Mouse (Mus musculus) neural tube, embryonic 13.5 days (tissue): ENCODE data around the gene Trappc1. TPM values are rescaled to one million over a fixed set of nuclear protein-coding genes. Genes with fewer than 3 reads are reported as not detected.
"Not testable (repeated sequence)": the region's sequence is repeated elsewhere in the genome, so short reads cannot be mapped to it uniquely, and the experiment has no call there.

ENCODE experiments used
- ATAC-seq: fragments of 200-750 bp; cut with Nextera tagmentation; 2 replicates; pipeline ENCODE4 v1.8.0; 2017; ENCODE audit warnings: low read depth, mild to moderate bottlenecking, moderate TSS enrichment, moderate library complexity
- H3K27ac ChIP-seq: fragments of 300-500 bp; sonication (generic); replicated peaks from 2 replicates; pipeline ENCODE4 v1.5.1; 2015; ENCODE audit warnings: moderate library complexity, mild to moderate bottlenecking, inconsistent platforms
- H3K27me3 ChIP-seq: fragments of 300-500 bp; sonication (generic); 2 replicates; pipeline ENCODE4 v1.6.1; 2015; ENCODE audit warnings: mild to moderate bottlenecking, inconsistent platforms
- H3K36me3 ChIP-seq: fragments of 300-500 bp; sonication (generic); 2 replicates; pipeline ENCODE4 v1.6.1; 2015; ENCODE audit warnings: mild to moderate bottlenecking, inconsistent platforms
- H3K4me1 ChIP-seq: fragments of 300-500 bp; sonication (generic); replicated peaks from 2 replicates; pipeline ENCODE4 v1.6.1; 2015; ENCODE audit warnings: inconsistent platforms
- H3K4me2 ChIP-seq: fragments of 300-500 bp; sonication (generic); 2 replicates; pipeline ENCODE4 v1.6.1; 2015; ENCODE audit warnings: inconsistent platforms, mild to moderate bottlenecking, moderate library complexity
- H3K4me3 ChIP-seq: fragments of 300-500 bp; sonication (generic); 2 replicates; pipeline ENCODE4 v1.5.1; 2015; ENCODE audit warnings: mild to moderate bottlenecking, inconsistent platforms
- H3K9ac ChIP-seq: fragments of 300-500 bp; sonication (generic); 2 replicates; pipeline ENCODE4 v1.6.1; 2015; ENCODE audit warnings: moderate library complexity, mild to moderate bottlenecking, inconsistent platforms
- H3K9me3 ChIP-seq: fragments of 300-500 bp; sonication (generic); 2 replicates; pipeline ENCODE4 v1.6.1; 2016; ENCODE audit warnings: inconsistent platforms
- WGBS: fragments of 180-500 bp; shearing (Covaris S2); methylation state at CpG from one replicate; pipeline ENCODE4 v1.1.7; 2015; 5-methylcytosine and 5-hydroxymethylcytosine counted together
- polyA plus RNA-seq: library from polyadenylated mRNA; unstranded; fragments of >200 nt; fragmentation: Nextera tagmentation; extraction: Ambion mirVana; gene quantifications from 2 replicates; pipeline ENCODE4 v1.2.1, GENCODE M21; 2015

Trappc1 gene
- polyA plus RNA-seq, 1 experiment from 2014 or later = 229 TPM

DNA sequence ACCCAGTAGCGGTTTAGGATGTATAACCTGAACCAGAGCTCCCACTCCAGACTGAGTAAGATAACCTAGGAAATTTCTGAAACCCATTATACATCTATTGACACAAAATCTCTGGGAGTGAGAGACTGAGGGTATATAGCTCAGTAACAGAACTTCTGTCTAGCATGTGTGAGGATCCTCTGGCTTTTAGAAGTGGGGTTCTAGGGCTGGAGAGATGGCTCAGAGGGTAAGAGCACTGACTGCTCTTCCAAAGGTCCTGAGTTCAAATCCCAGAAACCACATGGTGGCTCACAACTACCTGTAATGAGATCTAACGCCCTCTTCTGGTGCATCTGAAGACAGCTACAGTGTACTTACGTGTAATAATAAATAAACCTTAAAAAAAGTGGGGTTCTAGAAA is 5.8 kb upstream of the Trappc1 start:
- ATAC-seq, H3K9me3 ChIP-seq, H3K4me2 ChIP-seq, H3K4me3 ChIP-seq, H3K9ac ChIP-seq, H3K27ac ChIP-seq, H3K27me3 ChIP-seq: not testable (repeated sequence)
- Histone ChIP-seq H3K36me3 (peaks cover 62% of the 10 kb centered on the region), H3K4me1 (peaks cover 16% of the 10 kb centered on the region)
- WGBS = 89% methylated on average over 3 of the region's 3 CpGs

DNA sequence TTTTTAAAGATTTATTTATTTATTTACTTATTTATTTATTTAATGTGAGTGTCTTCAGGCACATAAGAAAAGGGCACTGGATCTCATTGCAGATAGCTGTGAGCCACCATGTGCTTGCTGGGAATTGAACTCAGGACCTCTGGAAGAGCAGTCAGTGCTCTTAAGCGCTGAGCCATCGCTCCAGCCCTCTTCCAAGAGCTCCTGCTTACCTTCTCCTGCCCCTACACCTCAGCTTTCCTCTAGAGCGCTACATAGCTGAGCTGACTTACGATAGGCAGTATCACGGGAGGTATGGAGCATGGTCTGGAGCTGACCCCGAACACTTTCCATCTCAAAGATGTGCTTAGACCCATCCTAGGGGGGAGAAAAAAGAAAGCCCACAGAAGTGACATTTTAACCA is 2.2 kb upstream of the Trappc1 start:
- peaks cover 43% of the 10 kb centered on the region for H3K4me1 ChIP-seq
- peaks cover 38% of the 10 kb centered on the region for H3K36me3 ChIP-seq
- WGBS = 90% methylated on average over 6 of the region's 6 CpGs
- peak overlapping the region; percentile 79 for H3K4me2 ChIP-seq
- H3K27ac ChIP-seq = 0 out of 2 replicates have a peak overlapping the region, but pooled peaks have one; percentile 25
- H3K9ac ChIP-seq = peak overlapping the region; percentile 90
- no peaks in the 10 kb centered on the region for H3K9me3 ChIP-seq
- 0 out of 2 replicates have a peak overlapping the region, but pooled peaks have one; percentile 64 for H3K4me3 ChIP-seq
- no peak for ATAC-seq
- no peaks in the 10 kb centered on the region for H3K27me3 ChIP-seq

DNA sequence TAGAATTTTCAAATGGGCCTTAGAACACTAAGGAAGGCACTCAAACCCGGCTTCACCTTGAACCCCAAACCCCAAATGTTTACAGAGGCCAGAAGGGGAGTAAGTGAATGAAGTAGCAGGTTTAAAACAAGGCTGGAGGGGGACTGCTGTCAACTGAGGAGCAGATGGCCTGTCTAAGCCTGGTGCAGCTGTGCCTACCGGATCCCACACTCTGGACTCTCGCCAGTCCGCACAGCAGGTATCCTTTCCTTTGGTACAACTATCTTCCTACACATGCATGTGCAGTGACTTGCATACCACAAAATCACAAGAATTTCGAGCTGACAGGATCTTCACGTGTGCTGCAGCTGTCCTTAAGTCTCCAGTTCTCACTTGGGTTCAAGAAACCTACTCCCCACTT is 1.8 kb upstream of the Trappc1 start:
- 66% methylated on average over 6 of the region's 6 CpGs for WGBS
- Histone ChIP-seq H3K9me3 (no peaks in the 10 kb centered on the region), H3K4me3 (0 out of 2 replicates have a peak overlapping the region, but pooled peaks have one; percentile 64), H3K4me2 (peak overlapping the region; percentile 79), H3K36me3 (peaks cover 34% of the 10 kb centered on the region), H3K27ac (0 out of 2 replicates have a peak overlapping the region, but pooled peaks have one; percentile 25), H3K4me1 (peaks cover 47% of the 10 kb centered on the region), H3K9ac (peak overlapping the region; percentile 90), H3K27me3 (peaks cover 4% of the 10 kb centered on the region)
- ATAC-seq = no peak

DNA sequence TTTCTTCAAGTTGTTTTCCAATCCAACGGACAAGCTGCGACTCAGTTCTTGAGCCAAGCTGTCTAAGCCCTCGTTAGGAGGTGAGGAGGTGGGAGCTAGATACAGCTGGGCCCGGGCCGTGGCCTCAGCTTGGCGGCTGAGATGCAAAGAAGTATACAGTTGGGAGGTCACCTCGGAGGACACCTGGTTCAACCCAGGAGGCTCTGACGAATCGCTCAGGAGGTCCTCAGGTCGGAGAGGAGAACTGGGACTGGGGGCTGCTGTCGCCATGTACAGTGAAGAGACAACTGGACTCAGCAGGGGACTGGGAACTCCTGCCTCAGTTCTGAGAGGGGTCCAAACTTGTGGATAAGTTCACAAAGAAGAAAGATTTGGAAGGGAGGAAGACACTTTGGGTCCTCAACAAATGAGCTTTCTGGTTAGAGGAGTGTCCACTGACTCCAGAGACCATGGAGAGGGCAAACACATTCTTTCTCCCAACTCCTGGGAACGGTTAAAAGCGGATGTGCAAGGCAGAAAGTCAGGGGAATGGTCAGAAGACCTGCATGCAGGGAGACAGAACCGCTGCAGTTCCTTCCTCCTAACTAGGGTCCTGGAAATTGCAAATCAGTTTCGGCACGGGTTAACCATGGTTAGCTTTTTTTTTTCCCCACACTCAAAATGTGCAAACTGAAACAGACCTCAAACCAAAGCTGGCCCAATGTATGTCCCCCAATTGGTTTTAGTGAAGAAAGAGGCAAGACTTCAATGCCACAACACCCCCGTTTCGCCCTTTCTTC is 898 bp upstream of the Trappc1 start:
- Histone ChIP-seq H3K27ac (peak overlapping the region; percentile 88), H3K36me3 (peaks cover 25% of the 10 kb centered on the region), H3K9me3 (no peaks in the 10 kb centered on the region), H3K4me3 (peak overlapping the region; percentile 64), H3K27me3 (peaks cover 12% of the 10 kb centered on the region), H3K9ac (peak overlapping the region; percentile 90), H3K4me2 (peak overlapping the region; percentile 79), H3K4me1 (peaks cover 51% of the 10 kb centered on the region)
- WGBS = 26% methylated on average over 18 of the region's 18 CpGs
- no peak for ATAC-seq

DNA sequence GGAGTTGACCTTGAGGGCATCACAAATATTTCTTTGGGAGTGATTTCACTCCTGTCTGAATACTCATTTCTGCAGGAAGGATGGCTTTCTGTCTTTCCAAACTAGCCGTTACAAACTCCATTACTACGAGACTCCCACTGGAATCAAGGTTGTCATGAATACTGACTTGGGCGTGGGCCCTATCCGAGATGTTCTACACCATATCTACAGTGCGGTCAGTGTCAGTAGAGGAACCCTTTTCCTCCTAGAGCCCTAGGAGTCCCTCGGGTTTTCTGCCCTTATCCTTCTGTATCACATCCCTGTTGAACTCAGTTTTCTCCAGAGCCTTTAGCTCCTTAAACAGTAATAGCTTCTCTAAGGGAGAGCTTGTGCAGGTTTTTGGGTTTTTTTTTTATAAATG is 969 bp downstream of the Trappc1 start:
- Histone ChIP-seq H3K4me1 (peaks cover 51% of the 10 kb centered on the region), H3K4me2 (peak overlapping the region; percentile 95), H3K9me3 (no peaks in the 10 kb centered on the region), H3K27me3 (peaks cover 29% of the 10 kb centered on the region), H3K4me3 (peak overlapping the region; percentile 64), H3K9ac (peak overlapping the region; percentile 78; the same call in 1 of the 2 replicates), H3K36me3 (0 out of 2 replicates have a peak, but pooled peaks cover 6% of the 10 kb centered on the region), H3K27ac (no peak overlapping the region)
- no peak for ATAC-seq
- WGBS = 84% methylated on average over 6 of the region's 6 CpGs

DNA sequence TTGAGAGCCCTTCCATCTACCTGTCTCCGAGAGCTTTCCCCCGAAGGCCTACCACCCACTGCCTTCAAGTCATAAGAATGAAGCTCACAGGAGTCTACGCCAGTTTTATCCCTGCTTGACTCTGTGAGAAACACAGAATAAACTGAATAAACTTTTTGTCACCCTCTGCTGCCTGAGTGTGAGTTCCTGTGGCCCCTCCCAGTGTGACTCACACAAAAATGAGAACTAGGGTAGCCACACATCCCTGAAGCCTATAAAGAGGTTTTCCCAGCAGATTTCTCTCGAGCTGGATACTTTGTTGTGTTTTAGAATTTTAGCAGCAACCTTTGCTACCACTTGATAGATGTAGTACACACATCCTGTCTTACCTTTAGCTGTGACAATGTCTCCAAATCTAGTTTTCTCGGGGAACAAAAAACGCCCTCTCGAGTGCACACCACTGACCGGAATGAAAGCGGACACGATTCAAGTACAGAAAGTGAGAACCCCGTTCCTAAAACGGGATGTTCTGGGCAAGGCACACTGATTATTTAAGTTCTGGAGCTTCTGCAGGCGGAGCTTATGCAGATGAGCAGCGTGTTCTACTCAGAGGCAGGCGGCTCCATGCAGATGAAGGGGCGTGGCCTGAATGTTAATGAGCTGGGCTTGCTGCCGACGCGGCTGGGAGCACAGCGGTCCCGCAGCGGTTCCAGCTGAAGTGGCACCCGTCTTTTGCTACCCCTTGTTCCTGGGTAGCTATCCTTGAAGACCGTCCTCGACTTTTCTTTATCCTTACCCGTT is 2.0 kb downstream of the Trappc1 start, which contains the start of gene Kcnab3:
TSS of gene Kcnab3 (plus strand) at position 631 of the 780 bp plus-strand sequence.
- H3K27ac ChIP-seq = peak within 1 kb of the TSS; percentile 56; the same call in 1 of the 2 replicates
- peak within 1 kb of the TSS; percentile 86 for H3K9ac ChIP-seq
- 11% methylated on average over 26 of the region's 26 CpGs for WGBS
- ATAC-seq = peak; percentile 41
- H3K27me3 ChIP-seq = peaks cover 34% of the 10 kb centered on the region
- H3K4me2 ChIP-seq = peak within 1 kb of the TSS; percentile 93
- peak within 1 kb of the TSS; percentile 55 for H3K4me3 ChIP-seq
- peaks cover 51% of the 10 kb centered on the region for H3K4me1 ChIP-seq
- 0 out of 2 replicates have a peak, but pooled peaks cover 3% of the 10 kb centered on the region for H3K36me3 ChIP-seq
- no peaks in the 10 kb centered on the region for H3K9me3 ChIP-seq

DNA sequence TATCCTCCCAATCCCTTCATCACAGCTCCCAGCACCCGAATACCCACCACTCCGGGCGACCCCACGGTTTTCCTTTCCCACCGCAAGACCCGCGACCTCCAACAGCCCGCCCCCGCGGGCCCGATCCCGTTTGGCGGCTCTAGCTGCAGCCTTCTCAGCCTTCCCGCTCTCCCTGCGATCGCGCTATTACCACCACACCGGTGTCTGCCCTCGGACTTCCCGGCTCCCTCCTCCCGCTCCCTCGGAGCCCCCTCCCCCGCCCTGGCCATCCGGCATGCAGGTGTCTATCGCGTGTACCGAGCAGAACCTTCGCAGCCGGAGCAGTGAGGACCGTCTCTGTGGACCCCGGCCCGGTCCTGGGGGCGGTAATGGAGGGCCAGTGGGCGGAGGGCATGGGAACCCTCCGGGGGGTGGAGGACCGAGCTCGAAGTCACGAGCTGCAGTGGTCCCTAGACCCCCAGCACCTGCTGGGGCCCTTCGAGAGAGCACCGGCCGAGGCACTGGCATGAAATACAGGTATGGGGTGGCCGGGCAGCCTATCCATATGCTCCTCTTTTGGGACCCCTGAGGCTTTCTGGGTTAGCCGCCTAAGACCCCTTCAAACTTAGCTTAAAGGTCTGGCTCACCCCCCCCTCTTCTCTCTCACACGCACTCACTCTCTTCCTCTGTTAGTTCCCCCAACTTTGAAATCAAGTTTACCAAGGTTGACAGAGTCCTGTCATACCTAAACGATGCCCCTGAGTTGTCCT is 2.8 kb downstream of the Trappc1 start:
- Histone ChIP-seq H3K4me2 (peak overlapping the region; percentile 93), H3K27ac (peak overlapping the region; percentile 56; the same call in 1 of the 2 replicates), H3K36me3 (no peaks in the 10 kb centered on the region), H3K27me3 (peaks cover 34% of the 10 kb centered on the region), H3K4me3 (peak overlapping the region; percentile 55), H3K4me1 (peaks cover 57% of the 10 kb centered on the region), H3K9me3 (no peaks in the 10 kb centered on the region), H3K9ac (peak overlapping the region; percentile 86)
- peak; percentile 4 for ATAC-seq
- 2% methylated on average over 45 of the region's 45 CpGs for WGBS

DNA sequence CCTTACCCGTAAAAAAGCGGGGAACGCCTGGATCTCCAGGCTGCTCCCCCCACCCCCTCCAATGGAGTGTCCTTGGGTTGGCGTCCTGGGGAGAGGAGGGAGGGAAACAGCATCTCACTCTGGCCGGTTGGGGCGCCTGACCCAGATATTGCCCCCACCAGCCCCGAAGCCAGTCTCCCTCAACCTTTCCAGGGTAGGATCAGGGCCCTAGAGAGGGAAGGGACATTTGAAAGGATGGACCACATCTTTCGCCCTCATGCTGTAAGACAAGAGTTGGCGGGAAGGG is 3.3 kb downstream of the Trappc1 start:
- no peak for ATAC-seq
- 7% methylated on average over 9 of the region's 9 CpGs for WGBS
- peaks cover 57% of the 10 kb centered on the region for H3K4me1 ChIP-seq
- no peak overlapping the region for H3K27ac ChIP-seq
- H3K9ac ChIP-seq = peak overlapping the region; percentile 86; the same call in 1 of the 2 replicates
- H3K27me3 ChIP-seq = peaks cover 34% of the 10 kb centered on the region
- H3K4me3 ChIP-seq = peak overlapping the region; percentile 55
- no peaks in the 10 kb centered on the region for H3K36me3 ChIP-seq
- H3K4me2 ChIP-seq = peak overlapping the region; percentile 93
- H3K9me3 ChIP-seq = no peaks in the 10 kb centered on the region

DNA sequence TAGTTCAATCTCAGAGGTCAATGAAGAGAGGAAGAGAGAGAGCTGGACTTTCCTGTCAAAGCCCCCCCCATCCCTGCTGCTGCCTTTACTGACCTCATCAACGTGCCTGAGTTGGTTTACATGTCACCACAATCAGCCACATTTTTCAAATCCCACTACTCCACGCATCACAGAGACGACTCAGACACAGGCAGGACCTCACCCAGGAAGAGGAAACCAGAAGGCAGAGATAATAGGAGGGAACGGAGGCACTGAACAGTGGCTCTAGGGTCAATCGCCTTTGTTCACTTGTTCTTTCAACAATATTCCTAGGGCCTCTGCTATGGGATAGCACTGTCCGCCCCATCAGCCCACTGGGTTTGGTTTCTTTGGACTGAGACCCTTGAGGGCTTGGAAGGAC is 3.9 kb downstream of the Trappc1 start:
- Histone ChIP-seq H3K9ac (no peak overlapping the region), H3K4me1 (peaks cover 57% of the 10 kb centered on the region), H3K27me3 (peaks cover 34% of the 10 kb centered on the region), H3K4me2 (peak overlapping the region; percentile 93; the same call in 1 of the 2 replicates), H3K36me3 (no peaks in the 10 kb centered on the region), H3K27ac (no peak overlapping the region), H3K9me3 (no peaks in the 10 kb centered on the region), H3K4me3 (no peak overlapping the region)
- WGBS = 52% methylated on average over 6 of the region's 6 CpGs
- no peak for ATAC-seq

DNA sequence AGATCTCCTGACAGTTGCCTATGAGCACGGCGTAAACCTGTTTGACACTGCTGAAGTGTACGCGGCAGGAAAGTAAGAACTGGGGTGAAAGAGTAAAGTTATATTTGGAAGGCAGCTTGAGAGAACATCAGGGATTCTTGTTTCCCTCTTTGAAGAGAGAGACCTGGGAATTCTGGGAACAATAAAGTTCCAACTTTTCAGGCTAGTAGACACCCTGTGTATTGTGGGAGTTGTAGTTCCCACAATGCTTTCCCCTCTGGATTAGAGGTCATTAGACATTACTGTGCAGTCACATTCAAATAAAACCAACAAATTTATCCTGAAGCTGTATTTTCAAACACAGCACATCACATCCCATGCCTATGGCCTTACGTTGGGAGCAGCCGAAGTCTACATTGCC is 4.7 kb downstream of the Trappc1 start:
- Histone ChIP-seq H3K4me3 (no peak overlapping the region), H3K27me3 (peaks cover 34% of the 10 kb centered on the region), H3K9me3 (no peaks in the 10 kb centered on the region), H3K27ac (no peak overlapping the region), H3K9ac (no peak overlapping the region), H3K36me3 (no peaks in the 10 kb centered on the region), H3K4me2 (no peak overlapping the region), H3K4me1 (peaks cover 57% of the 10 kb centered on the region)
- 93% methylated on average over 6 of the region's 6 CpGs for WGBS
- no peak for ATAC-seq

DNA sequence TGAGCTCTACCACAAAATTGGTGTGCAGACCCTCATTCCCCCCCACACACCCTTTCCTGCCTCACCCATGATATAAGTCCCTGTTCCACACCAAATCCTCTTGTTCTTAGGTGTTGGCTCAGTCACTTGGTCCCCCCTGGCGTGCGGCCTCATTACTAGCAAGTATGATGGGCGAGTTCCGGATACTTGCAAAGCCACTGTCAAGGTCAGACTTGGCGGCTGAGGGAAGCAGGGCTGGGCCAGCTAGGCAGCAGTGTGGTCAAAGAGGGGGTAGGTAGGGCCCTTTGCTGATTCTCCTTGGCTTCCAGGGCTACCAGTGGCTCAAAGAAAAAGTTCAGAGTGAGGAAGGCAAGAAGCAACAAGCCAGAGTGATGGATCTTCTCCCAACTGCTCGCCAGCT is 7.4 kb downstream of the Trappc1 start:
- H3K4me2 ChIP-seq = peak overlapping the region; percentile 59
- H3K36me3 ChIP-seq = no peaks in the 10 kb centered on the region
- H3K27me3 ChIP-seq = peaks cover 34% of the 10 kb centered on the region
- ATAC-seq = no peak
- H3K9ac ChIP-seq = no peak overlapping the region
- H3K4me1 ChIP-seq = peaks cover 38% of the 10 kb centered on the region
- 91% methylated on average over 6 of the region's 6 CpGs for WGBS
- peak overlapping the region; percentile 45; the same call in 1 of the 2 replicates for H3K4me3 ChIP-seq
- no peaks in the 10 kb centered on the region for H3K9me3 ChIP-seq
- peak overlapping the region; percentile 89; the same call in 1 of the 2 replicates for H3K27ac ChIP-seq
